Mouse (Mus musculus) liver, embryonic 11.5 days (tissue): ENCODE measurements around the gene Calr4. TPM values are rescaled to one million over a fixed set of nuclear protein-coding genes. Genes with fewer than 3 reads are reported as not detected.

Experiments used
- ATAC-seq: fragments of 200-750 bp; cut with Nextera tagmentation; replicated peaks from 2 replicates; pipeline ENCODE4 v1.8.0; 2017; ENCODE audit warnings: moderate number of reproducible peaks, mild to moderate bottlenecking, moderate TSS enrichment, moderate library complexity; ENCODE audit not compliant: low FRiP score
- DNase-seq: peaks from one replicate; pipeline ENCODE4 v3.0.0-alpha.2; 2017; ENCODE audit warnings: low spot score
- H3K27ac ChIP-seq: fragments of 300-500 bp; sonication (generic); 2 replicates; pipeline ENCODE4 v1.5.1; 2014; ENCODE audit warnings: mild to moderate bottlenecking, low read depth, low read length, control low read depth
- H3K27me3 ChIP-seq: fragments of 300-500 bp; sonication (generic); replicated peaks from 2 replicates; pipeline ENCODE4 v1.6.1; 2014; ENCODE audit warnings: low read length, mixed read lengths; ENCODE audit not compliant: control insufficient read depth, insufficient read depth
- H3K36me3 ChIP-seq: fragments of 300-500 bp; sonication (generic); 2 replicates; pipeline ENCODE4 v1.6.1; 2014; ENCODE audit warnings: mild to moderate bottlenecking, low read length, moderate library complexity, mixed read lengths; ENCODE audit not compliant: control insufficient read depth, insufficient read depth
- H3K4me1 ChIP-seq: fragments of 300-500 bp; sonication (generic); replicated peaks from 2 replicates; pipeline ENCODE4 v1.6.1; 2014; ENCODE audit warnings: low read length, mixed read lengths; ENCODE audit not compliant: control insufficient read depth, insufficient read depth
- H3K4me2 ChIP-seq: fragments of 300-500 bp; sonication (generic); 2 replicates; pipeline ENCODE4 v1.6.1; 2014; ENCODE audit warnings: mild to moderate bottlenecking, control low read depth, moderate library complexity
- H3K4me3 ChIP-seq: fragments of 300-500 bp; sonication (generic); 2 replicates; pipeline ENCODE4 v1.5.1; 2014; ENCODE audit warnings: low read depth, low read length, control low read depth
- H3K9ac ChIP-seq: fragments of 300-500 bp; sonication (generic); 2 replicates; pipeline ENCODE4 v1.6.1; 2014; ENCODE audit warnings: low read depth, low read length, control low read depth
- H3K9me3 ChIP-seq: fragments of 300-500 bp; sonication (generic); 2 replicates; pipeline ENCODE4 v1.6.1; 2016; ENCODE audit warnings: low read length, inconsistent platforms, mixed read lengths; ENCODE audit not compliant: control insufficient read depth
- WGBS: fragments of 180-500 bp; shearing (Covaris S2); extraction: QIAGEN DNeasy Blood & Tissue Kit; methylation state at CpG from one replicate; pipeline ENCODE4 v1.1.7; 2014; 5-methylcytosine and 5-hydroxymethylcytosine counted together
- polyA plus RNA-seq: library from polyadenylated mRNA; unstranded; fragments of >200 nt; fragmentation: Nextera tagmentation; extraction: Ambion mirVana; gene quantifications from 2 replicates; pipeline ENCODE4 v1.2.1, GENCODE M21; 2014

Gene Calr4
- polyA plus RNA-seq, 1 experiment from 2014 or later, result 0.12 TPM

DNA sequence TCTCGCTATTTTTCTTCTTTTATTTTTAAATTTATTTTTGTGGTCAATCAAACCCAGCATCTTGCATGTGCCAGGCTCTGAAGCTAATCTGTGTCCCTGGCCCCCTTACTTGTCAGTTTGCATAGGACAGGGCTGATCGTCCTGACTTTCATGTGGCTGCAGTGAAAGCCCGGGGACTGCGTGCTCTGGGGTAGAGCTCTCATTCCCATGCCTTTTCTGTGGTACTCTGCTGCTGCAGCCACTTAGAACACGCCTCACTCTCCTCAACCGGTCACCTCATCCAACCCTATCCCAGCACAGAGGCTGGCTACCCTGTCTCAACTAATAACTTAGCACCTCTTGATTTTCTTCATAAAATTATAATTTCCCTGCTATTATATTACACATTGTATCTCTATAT, 8.7 kb upstream of the Calr4 start:
- ATAC-seq (no peak), DNase-seq (no peak)
- Histone ChIP-seq H3K36me3 (no peaks in the 10 kb centered on the region), H3K4me3 (no peak overlapping the region), H3K4me1 (no peaks in the 10 kb centered on the region), H3K9me3 (no peaks in the 10 kb centered on the region), H3K9ac (no peak overlapping the region), H3K27me3 (no peaks in the 10 kb centered on the region), H3K4me2 (no peak overlapping the region), H3K27ac (no peak overlapping the region)
- WGBS, result 80% methylated on average over 6 of the region's 6 CpGs

DNA sequence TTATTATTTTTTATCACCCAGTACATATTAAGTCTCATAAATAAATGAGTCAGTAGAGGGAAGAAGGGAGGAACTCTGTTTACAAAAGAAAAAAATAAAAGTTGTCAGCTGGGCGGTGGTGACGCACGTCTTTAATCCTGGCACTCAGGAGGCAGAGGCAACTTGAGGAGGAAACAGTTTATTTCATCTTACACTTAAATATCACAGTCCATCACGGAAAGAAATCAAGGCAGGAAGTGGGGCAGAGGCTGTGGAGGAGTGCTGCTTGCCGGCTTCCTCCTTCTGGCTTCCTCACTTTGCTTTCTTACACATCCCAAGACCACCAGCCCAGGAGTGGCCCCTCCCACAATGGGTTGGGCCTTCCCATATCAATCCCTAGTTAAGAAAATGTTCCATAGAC, 8.2 kb upstream of the Calr4 start:
- no peak overlapping the region for H3K4me3 ChIP-seq
- no peaks in the 10 kb centered on the region for H3K4me1 ChIP-seq
- ATAC-seq, result no peak
- no peak overlapping the region for H3K9ac ChIP-seq
- H3K27me3 ChIP-seq, result no peaks in the 10 kb centered on the region
- 40% methylated on average over 5 of the region's 5 CpGs for WGBS
- DNase-seq, result no peak
- no peak overlapping the region for H3K4me2 ChIP-seq
- no peaks in the 10 kb centered on the region for H3K36me3 ChIP-seq
- H3K27ac ChIP-seq, result no peak overlapping the region
- H3K9me3 ChIP-seq, result no peaks in the 10 kb centered on the region

- H3K4me3 ChIP-seq, result no peak overlapping the region
- DNase-seq (no peak), ATAC-seq (no peak)
- H3K9ac ChIP-seq, result no peak overlapping the region; the same call in 1 of the 2 replicates
- 40% methylated on average over 7 of the region's 7 CpGs for WGBS
- no peaks in the 10 kb centered on the region for H3K27me3 ChIP-seq
- no peak overlapping the region for H3K27ac ChIP-seq
- no peaks in the 10 kb centered on the region for H3K36me3 ChIP-seq
- H3K9me3 ChIP-seq, result no peaks in the 10 kb centered on the region
- H3K4me1 ChIP-seq, result no peaks in the 10 kb centered on the region
- H3K4me2 ChIP-seq, result no peak overlapping the region
Observed at GRCm38 (mm10) chr4:109229766-109230279, 4.5 kb upstream of the Calr4 start.

DNA sequence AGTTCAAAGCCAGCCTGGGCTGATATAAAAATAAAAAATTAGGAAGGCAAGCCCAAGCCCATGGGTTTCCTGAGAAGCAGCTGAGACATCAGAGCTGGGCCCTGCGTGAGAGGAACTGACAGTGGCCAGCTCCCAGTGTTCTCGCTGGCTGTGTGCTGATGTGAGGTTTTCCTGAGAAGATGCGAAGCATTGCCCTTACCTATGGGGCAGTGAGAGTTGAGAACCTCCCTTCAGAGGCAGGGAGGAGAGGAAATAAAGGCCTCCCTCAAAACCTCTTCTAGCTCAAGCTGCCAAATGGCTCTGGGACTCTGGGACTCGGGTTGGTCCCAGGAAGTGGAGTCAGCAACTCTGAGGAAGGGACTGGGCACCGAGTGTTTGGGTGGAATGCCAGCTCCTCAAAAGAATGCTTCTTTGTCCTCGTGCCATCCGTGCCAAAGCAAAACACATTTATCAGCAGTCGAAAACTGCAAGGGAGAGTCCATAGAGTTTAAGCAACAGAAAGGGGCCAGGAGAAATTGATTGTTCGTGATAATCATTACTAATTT, 593 bp downstream of the Calr4 start:
- Histone ChIP-seq H3K36me3 (no peaks in the 10 kb centered on the region), H3K9ac (no peak overlapping the region), H3K4me2 (no peak overlapping the region), H3K27me3 (no peaks in the 10 kb centered on the region), H3K4me1 (no peaks in the 10 kb centered on the region), H3K4me3 (no peak overlapping the region), H3K27ac (no peak overlapping the region), H3K9me3 (no peaks in the 10 kb centered on the region)
- ATAC-seq (no peak), DNase-seq (no peak)
- WGBS, result 69% methylated on average over 9 of the region's 9 CpGs

GRCm38 (mm10) chr4:109236186-109236879, 2.0 kb downstream of the Calr4 start:
- ATAC-seq (no peak), DNase-seq (no peak)
- no peaks in the 10 kb centered on the region for H3K4me1 ChIP-seq
- H3K9ac ChIP-seq, result no peak overlapping the region
- H3K27ac ChIP-seq, result no peak overlapping the region
- H3K9me3 ChIP-seq, result no peaks in the 10 kb centered on the region
- no peak overlapping the region for H3K4me3 ChIP-seq
- WGBS, result 75% methylated on average over 7 of the region's 7 CpGs
- no peaks in the 10 kb centered on the region for H3K27me3 ChIP-seq
- no peaks in the 10 kb centered on the region for H3K36me3 ChIP-seq
- no peak overlapping the region for H3K4me2 ChIP-seq

DNA sequence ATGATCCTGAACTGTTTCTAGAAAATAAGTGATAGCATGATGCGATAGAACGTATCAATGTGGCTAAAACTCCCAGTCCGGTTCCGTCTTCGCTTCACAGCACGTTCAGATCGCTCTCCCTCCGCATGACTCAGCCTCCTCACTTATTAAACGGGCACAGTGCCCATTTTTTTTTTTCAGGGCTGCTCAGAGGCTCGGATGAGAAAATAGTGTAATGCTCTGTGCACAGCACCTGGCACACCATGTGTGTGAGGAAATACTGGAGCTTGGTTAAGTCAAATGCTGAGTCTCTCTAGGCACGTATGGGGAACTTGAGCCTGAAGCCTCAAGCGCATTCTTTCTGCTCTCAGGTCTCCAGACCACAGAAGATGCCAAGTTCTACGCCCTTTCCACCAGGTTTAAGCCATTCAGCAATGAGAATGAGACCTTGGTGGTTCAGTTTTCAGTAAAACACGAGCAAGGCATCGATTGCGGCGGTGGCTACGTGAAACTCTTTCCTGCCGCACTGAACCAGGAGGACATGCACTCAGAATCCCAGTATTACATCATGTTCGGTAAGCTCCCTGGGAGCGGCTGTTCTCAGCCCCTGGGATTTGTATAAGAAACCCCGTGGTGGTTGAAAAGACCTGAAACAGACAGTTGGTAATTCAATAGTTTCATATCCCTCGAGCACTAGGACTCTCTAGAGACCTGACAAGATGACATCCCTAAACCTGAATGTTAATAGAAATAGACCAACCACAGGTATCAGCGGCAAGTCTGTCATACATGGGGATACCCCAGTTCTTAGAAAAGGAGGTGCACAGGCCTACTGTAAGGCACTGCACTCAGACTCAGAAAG, 4.4 kb downstream of the Calr4 start:
- no peak overlapping the region for H3K4me2 ChIP-seq
- DNase-seq, result no peak

DNA sequence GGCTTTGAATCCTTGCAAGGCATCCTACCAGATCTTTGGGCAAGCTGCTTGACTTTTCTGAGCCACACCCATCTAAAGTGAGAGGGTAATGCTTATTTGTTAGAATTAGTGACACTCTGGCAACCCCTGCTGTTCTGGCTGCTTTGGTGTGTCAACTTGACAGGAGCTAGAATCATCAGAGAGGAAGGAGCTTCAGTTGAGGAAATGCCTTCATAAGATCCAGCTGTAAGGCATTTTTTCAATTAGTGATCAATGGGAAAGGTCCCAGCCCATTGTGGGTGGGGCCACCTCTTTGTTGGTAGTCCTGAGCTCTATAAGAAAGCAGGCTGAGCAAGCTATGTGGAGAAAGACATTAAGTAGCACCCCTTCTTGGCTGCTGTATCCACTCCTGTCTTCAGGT, 6.9 kb downstream of the Calr4 start:
- DNase-seq (no peak), ATAC-seq (no peak)
- Histone ChIP-seq H3K9me3 (no peaks in the 10 kb centered on the region), H3K4me2 (no peak overlapping the region), H3K4me3 (no peak overlapping the region), H3K36me3 (no peaks in the 10 kb centered on the region), H3K9ac (no peak overlapping the region), H3K4me1 (no peaks in the 10 kb centered on the region), H3K27me3 (no peaks in the 10 kb centered on the region), H3K27ac (no peak overlapping the region)

More for the DNA sequence above, 4.4 kb downstream of the Calr4 start:
- 88% methylated on average over 24 of the region's 24 CpGs for WGBS
- Histone ChIP-seq H3K27me3 (no peaks in the 10 kb centered on the region), H3K4me1 (no peaks in the 10 kb centered on the region), H3K4me3 (no peak overlapping the region), H3K9me3 (no peaks in the 10 kb centered on the region), H3K36me3 (no peaks in the 10 kb centered on the region), H3K27ac (no peak overlapping the region), H3K9ac (no peak overlapping the region)
- ATAC-seq, result no peak

GRCm38 (mm10) chr4:109241934-109242333, 7.6 kb downstream of the Calr4 start:
- no peak overlapping the region for H3K4me2 ChIP-seq
- no peak overlapping the region for H3K27ac ChIP-seq
- H3K36me3 ChIP-seq, result no peaks in the 10 kb centered on the region
- no peaks in the 10 kb centered on the region for H3K4me1 ChIP-seq
- H3K4me3 ChIP-seq, result no peak overlapping the region
- no peak overlapping the region for H3K9ac ChIP-seq
- 75% methylated on average over 4 of the region's 4 CpGs for whole genome bisulfite sequencing
- DNase-seq, result no peak
- ATAC-seq, result no peak
- H3K27me3 ChIP-seq, result no peaks in the 10 kb centered on the region
- no peaks in the 10 kb centered on the region for H3K9me3 ChIP-seq
